Mouse (Mus musculus) brain, adult 2 months (tissue): Measurements from ENCODE around the gene Blmh.

Experiments used
- DNase-seq: peaks from one replicate; pipeline ENCODE4 v3.0.0; 2011; ENCODE audit warnings: low read depth, low spot score

Gene Blmh

GRCm38 (mm10) chr11:76997916-76998704, 73.5 kb downstream of the Blmh start, which contains the start of gene Slc6a4:
Slc6a4 (plus strand) TSS chr11:76998603.
- DNase-seq, result no peak

- peak; percentile 29 for DNase-seq
Observed at GRCm38 (mm10) chr11:76998705-76999226, 74.2 kb downstream of the Blmh start.

- no peak for DNase-seq
Observed at GRCm38 (mm10) chr11:77000741-77001140, 76.1 kb downstream of the Blmh start.

- DNase-seq, result no peak
Observed at GRCm38 (mm10) chr11:77002361-77002760, 77.8 kb downstream of the Blmh start.

- DNase-seq, result peak; percentile 55
Observed at GRCm38 (mm10) chr11:77005881-77006280, 81.3 kb downstream of the Blmh start.

- no peak for DNase-seq
Observed at GRCm38 (mm10) chr11:77006616-77007015, 82.0 kb downstream of the Blmh start.

- DNase-seq, result no peak
Observed at GRCm38 (mm10) chr11:77009069-77010025, 84.7 kb downstream of the Blmh start.

GRCm38 (mm10) chr11:77010762-77011475, 86.3 kb downstream of the Blmh start:
- no peak for DNase-seq

- DNase-seq, result no peak
Observed at GRCm38 (mm10) chr11:77018046-77018445, 93.4 kb downstream of the Blmh start.

- DNase-seq, result no peak
Observed at GRCm38 (mm10) chr11:77019539-77019938, 94.9 kb downstream of the Blmh start.

- DNase-seq, result no peak
Observed at GRCm38 (mm10) chr11:77021749-77022396, 97.3 kb downstream of the Blmh start.

- DNase-seq, result no peak
Observed at GRCm38 (mm10) chr11:77026559-77026958, 102.0 kb downstream of the Blmh start.

GRCm38 (mm10) chr11:77028157-77028556, 103.5 kb downstream of the Blmh start:
- no peak for DNase-seq

- no peak for DNase-seq
Observed at GRCm38 (mm10) chr11:77031151-77031934, 106.7 kb downstream of the Blmh start.
